Mouse (Mus musculus): ENCODE measurements around the gene Pbxip1. TPM values are rescaled to one million over a fixed set of nuclear protein-coding genes. Genes with fewer than 3 reads are reported as not detected.
A peak's percentile ranks its signal among the peaks of the same experiment; 100 is the strongest.
"Not testable (repeated sequence)": the region's sequence is repeated elsewhere in the genome, so short reads cannot be mapped to it uniquely, and the experiment has no call there.

Pbxip1 gene
- polyA plus RNA-seq, 1 experiment from 2014 or later: 20.4 TPM

- no peak for ATAC-seq (ENCODE audit: low FRiP score, low read depth)
- Histone ChIP-seq H3K27me3 (no peaks in the 10 kb centered on the region), H3K4me3 (peak overlapping the region; percentile 34; the same call in 1 of the 2 replicates), H3K9me3 (no peaks in the 10 kb centered on the region), H3K4me2 (peak overlapping the region; percentile 58), H3K4me1 (replicated peaks) (peaks cover 28% of the 10 kb centered on the region), H3K36me3 (no peaks in the 10 kb centered on the region), H3K27ac (replicated peaks) (no peak overlapping the region), H3K9ac (no peak overlapping the region)
- WGBS: 75% methylated on average over 6 of the region's 6 CpGs
Measured at GRCm38 (mm10) chr3:89422556-89423205, 13.8 kb upstream of the Pbxip1 start.

- ATAC-seq (ENCODE audit: low FRiP score, low read depth): no peak
- Histone ChIP-seq H3K27ac (replicated peaks) (no peak overlapping the region), H3K4me2 (no peak overlapping the region), H3K27me3 (no peaks in the 10 kb centered on the region), H3K9me3 (no peaks in the 10 kb centered on the region), H3K4me1 (replicated peaks) (peaks cover 22% of the 10 kb centered on the region), H3K9ac (no peak overlapping the region), H3K4me3 (no peak overlapping the region), H3K36me3 (no peaks in the 10 kb centered on the region)
- 90% methylated on average over 5 of the region's 5 CpGs for WGBS
Measured at GRCm38 (mm10) chr3:89424416-89425140, 11.9 kb upstream of the Pbxip1 start.

- 86% methylated on average over 5 of the region's 5 CpGs for WGBS
- H3K4me1 ChIP-seq (replicated peaks): peaks cover 17% of the 10 kb centered on the region
- no peak overlapping the region for H3K4me3 ChIP-seq
- H3K9me3 ChIP-seq: no peaks in the 10 kb centered on the region
- H3K27me3 ChIP-seq: no peaks in the 10 kb centered on the region
- no peaks in the 10 kb centered on the region for H3K36me3 ChIP-seq
- no peak overlapping the region for H3K27ac ChIP-seq (replicated peaks)
- no peak overlapping the region for H3K9ac ChIP-seq
- ATAC-seq (ENCODE audit: low FRiP score, low read depth): no peak
- H3K4me2 ChIP-seq: no peak overlapping the region
Measured at GRCm38 (mm10) chr3:89425141-89425525, 11.4 kb upstream of the Pbxip1 start.

GRCm38 (mm10) chr3:89425876-89426275 is 10.6 kb upstream of the Pbxip1 start:
- Histone ChIP-seq H3K4me3 (no peak overlapping the region), H3K4me2 (no peak overlapping the region), H3K27ac (replicated peaks) (no peak overlapping the region), H3K4me1 (replicated peaks) (peaks cover 18% of the 10 kb centered on the region), H3K36me3 (no peaks in the 10 kb centered on the region), H3K27me3 (no peaks in the 10 kb centered on the region), H3K9me3 (no peaks in the 10 kb centered on the region), H3K9ac (no peak overlapping the region)
- WGBS: 84% methylated on average over 4 of the region's 4 CpGs
- no peak for ATAC-seq (ENCODE audit: low FRiP score, low read depth)

- H3K9me3 ChIP-seq; H3K27ac ChIP-seq (replicated peaks); H3K9ac ChIP-seq; H3K27me3 ChIP-seq; ATAC-seq (ENCODE audit: low FRiP score, low read depth); H3K4me3 ChIP-seq; H3K4me2 ChIP-seq: not testable (repeated sequence)
- WGBS: 92% methylated on average over 7 of the region's 7 CpGs
- Histone ChIP-seq H3K4me1 (replicated peaks) (peaks cover 20% of the 10 kb centered on the region), H3K36me3 (peaks cover 17% of the 10 kb centered on the region)
Measured at GRCm38 (mm10) chr3:89429021-89429420, 7.5 kb upstream of the Pbxip1 start.

GRCm38 (mm10) chr3:89430171-89431159 is 6.0 kb upstream of the Pbxip1 start, which contains the start of gene Pygo2:
Pygo2 (plus strand) TSS chr3:89430214.
- H3K4me2 ChIP-seq: peak within 1 kb of the TSS; percentile 81
- 3% methylated on average over 67 of the region's 68 CpGs for WGBS

GRCm38 (mm10) chr3:89432606-89433005 is 3.9 kb upstream of the Pbxip1 start:
- 94% methylated on average over 8 of the region's 8 CpGs for WGBS

More at GRCm38 (mm10) chr3:89430171-89431159, 6.0 kb upstream of the Pbxip1 start, which contains the start of gene Pygo2:
- no peaks in the 10 kb centered on the region for H3K9me3 ChIP-seq
- peak within 1 kb of the TSS; percentile 98 for H3K9ac ChIP-seq
- peaks cover 26% of the 10 kb centered on the region for H3K36me3 ChIP-seq
- peak; percentile 97 for ATAC-seq (ENCODE audit: low FRiP score, low read depth)
- peak within 1 kb of the TSS; percentile 92 for H3K27ac ChIP-seq (replicated peaks)
- H3K4me1 ChIP-seq (replicated peaks): peaks cover 20% of the 10 kb centered on the region
- H3K4me3 ChIP-seq: peak within 1 kb of the TSS; percentile 95
- H3K27me3 ChIP-seq: no peaks in the 10 kb centered on the region

GRCm38 (mm10) chr3:89434532-89434931 is 2.0 kb upstream of the Pbxip1 start:
- peaks cover 36% of the 10 kb centered on the region for H3K4me1 ChIP-seq (replicated peaks)
- H3K9ac ChIP-seq: no peak overlapping the region
- H3K9me3 ChIP-seq: no peaks in the 10 kb centered on the region
- ATAC-seq (ENCODE audit: low FRiP score, low read depth): no peak
- WGBS: 87% methylated on average over 11 of the region's 11 CpGs
- H3K27me3 ChIP-seq: no peaks in the 10 kb centered on the region
- 0 out of 2 replicates have a peak overlapping the region, but pooled peaks have one; percentile 2 for H3K4me2 ChIP-seq
- H3K4me3 ChIP-seq: no peak overlapping the region
- H3K36me3 ChIP-seq: peaks cover 26% of the 10 kb centered on the region
- H3K27ac ChIP-seq (replicated peaks): 0 out of 2 replicates have a peak overlapping the region, but pooled peaks have one; percentile 15

More at GRCm38 (mm10) chr3:89432606-89433005, 3.9 kb upstream of the Pbxip1 start:
- Histone ChIP-seq H3K27me3 (no peaks in the 10 kb centered on the region), H3K9ac (no peak overlapping the region), H3K9me3 (no peaks in the 10 kb centered on the region), H3K4me3 (no peak overlapping the region), H3K36me3 (peaks cover 26% of the 10 kb centered on the region), H3K27ac (replicated peaks) (no peak overlapping the region), H3K4me1 (replicated peaks) (peaks cover 36% of the 10 kb centered on the region), H3K4me2 (no peak overlapping the region)
- ATAC-seq (ENCODE audit: low FRiP score, low read depth): no peak

GRCm38 (mm10) chr3:89435041-89435440 is 1.5 kb upstream of the Pbxip1 start:
- Histone ChIP-seq H3K4me3 (no peak overlapping the region), H3K4me1 (replicated peaks) (peaks cover 36% of the 10 kb centered on the region), H3K36me3 (peaks cover 26% of the 10 kb centered on the region), H3K27ac (replicated peaks) (0 out of 2 replicates have a peak overlapping the region, but pooled peaks have one; percentile 9), H3K4me2 (no peak overlapping the region), H3K27me3 (no peaks in the 10 kb centered on the region), H3K9me3 (no peaks in the 10 kb centered on the region), H3K9ac (no peak overlapping the region)
- ATAC-seq (ENCODE audit: low FRiP score, low read depth): no peak
- 66% methylated on average over 7 of the region's 7 CpGs for WGBS

- peak overlapping the region; percentile 33 for H3K4me3 ChIP-seq
- H3K36me3 ChIP-seq: peaks cover 26% of the 10 kb centered on the region
- no peak overlapping the region for H3K9ac ChIP-seq
- 24% methylated on average over 5 of the region's 5 CpGs for WGBS
- H3K27me3 ChIP-seq: no peaks in the 10 kb centered on the region
- no peak for ATAC-seq (ENCODE audit: low FRiP score, low read depth)
- H3K27ac ChIP-seq (replicated peaks): peak overlapping the region; percentile 46; the same call in 1 of the 2 replicates
- peaks cover 20% of the 10 kb centered on the region for H3K4me1 ChIP-seq (replicated peaks)
- H3K4me2 ChIP-seq: peak overlapping the region; percentile 49
- H3K9me3 ChIP-seq: no peaks in the 10 kb centered on the region
Measured at GRCm38 (mm10) chr3:89437269-89437668, 763 bp downstream of the Pbxip1 start.

- Histone ChIP-seq H3K4me3 (no peak overlapping the region), H3K27me3 (no peaks in the 10 kb centered on the region), H3K9ac (no peak overlapping the region), H3K36me3 (no peaks in the 10 kb centered on the region), H3K9me3 (no peaks in the 10 kb centered on the region), H3K4me2 (no peak overlapping the region), H3K27ac (replicated peaks) (no peak overlapping the region), H3K4me1 (replicated peaks) (peaks cover 16% of the 10 kb centered on the region)
- ATAC-seq (ENCODE audit: low FRiP score, low read depth): no peak
- WGBS: 94% methylated on average over 2 of the region's 2 CpGs
Measured at GRCm38 (mm10) chr3:89440691-89441090, 4.2 kb downstream of the Pbxip1 start.

Data from hindbrain, embryonic 15.5 days (tissue).